8 mouse cellular contexts compared by ENCODE assay signal in the genomic region with DNA sequence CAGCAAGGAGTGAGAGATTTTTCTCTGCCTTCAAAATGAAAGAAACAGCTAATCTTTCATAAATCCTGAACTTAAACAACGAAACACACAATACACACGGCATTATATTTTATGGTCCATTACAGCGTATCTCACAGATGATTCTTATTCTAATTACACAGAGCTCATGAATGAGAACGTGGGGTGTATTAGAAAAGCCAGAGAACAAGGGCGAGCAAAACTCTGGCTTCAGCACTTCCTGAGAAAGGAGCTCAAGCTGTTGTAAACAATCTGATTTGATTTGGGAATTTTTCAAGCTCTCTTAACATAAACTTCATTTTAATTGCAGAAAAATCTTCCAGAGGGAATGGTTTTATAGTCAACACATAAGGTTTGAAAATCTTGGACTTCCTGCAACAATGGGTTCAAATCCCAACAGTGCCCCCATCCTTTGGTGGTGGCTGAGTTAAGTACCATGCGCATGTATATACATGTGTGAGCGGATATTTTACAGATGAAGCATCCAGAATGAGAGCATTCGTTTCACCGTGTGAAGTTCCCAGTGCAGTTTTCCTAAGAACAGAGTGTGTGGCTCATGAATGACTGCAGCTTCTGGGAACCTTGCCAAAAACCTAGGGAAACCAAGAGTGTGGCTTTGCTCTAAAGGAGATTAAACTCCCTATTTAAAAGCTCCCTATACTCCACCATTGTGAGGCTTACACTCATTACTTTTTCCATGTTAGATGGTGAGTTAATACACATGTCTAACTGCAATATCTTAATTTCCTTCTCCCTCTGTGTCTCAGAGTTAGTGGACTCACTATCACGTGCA.
DNase-seq lines count a peak whose midpoint lies in the region; ATAC-seq and TF ChIP-seq lines count a peak whose summit lies in the region.

No protein-coding gene starts in this region.

- peak; percentile 84; the same call in 1 of the 2 replicates for ATAC-seq in heart, embryonic 14.5 days (ENCODE audit: insufficient number of reproducible peaks, insufficient read depth, low FRiP score, low read depth)
- peak; percentile 88 for ATAC-seq in neural tube, embryonic 15.5 days (ENCODE audit: low FRiP score)

- no peak overlapping the region for H3K4me3 ChIP-seq in heart, embryonic 14.5 days (ENCODE audit: control insufficient read depth in 1 of 2, insufficient read depth in 1 of 2, low read depth in 1 of 2, low read length in 2 of 2)
- H3K4me3 ChIP-seq in heart, adult 2 months, result no peak overlapping the region
- H3K4me3 ChIP-seq in neural tube, embryonic 15.5 days (replicated peaks), result no peak overlapping the region

- intact Hi-C loops in heart, adult 2 months (cut with DNase I), result no loop called here

- no peak for TF ChIP-seq POLR2A in heart, adult 2 months (IDR thresholded peaks at IDR 0.05; ENCODE audit: insufficient read depth, low read depth, low read length)

- H3K79me2 ChIP-seq in heart, adult 2 months (replicated peaks; ENCODE audit: control insufficient read depth, insufficient read depth, low read length), result no peaks in the 10 kb centered on the region

- no peak for TF ChIP-seq EP300 in heart, adult 2 months (IDR thresholded peaks at IDR 0.05; ENCODE audit: insufficient read depth, low read depth, low read length)

- H3K9me3 ChIP-seq in heart, embryonic 14.5 days (ENCODE audit: control insufficient read depth, low read length), result no peaks in the 10 kb centered on the region
- no peaks in the 10 kb centered on the region for H3K9me3 ChIP-seq in neural tube, embryonic 15.5 days (replicated peaks)

- H3K27me3 ChIP-seq in heart, embryonic 14.5 days (ENCODE audit: control insufficient read depth, insufficient read depth, low read length), result no peaks in the 10 kb centered on the region
- H3K27me3 ChIP-seq in heart, adult 2 months (ENCODE audit: control insufficient read depth, insufficient read depth, low read length), result no peaks in the 10 kb centered on the region
- no peaks in the 10 kb centered on the region for H3K27me3 ChIP-seq in neural tube, embryonic 15.5 days (replicated peaks)

- no peak for DNase-seq in heart, adult 2 months
- DNase-seq in Muller cell, postnatal 12 days (ENCODE audit: inconsistent ontology term), result peak; percentile 65
- DNase-seq in fibroblast of lung, adult 2 months (ENCODE audit: low read depth), result peak; percentile 22
- DNase-seq in layer of hippocampus, adult 8-10 months (ENCODE audit: low spot score in 2 of 2), result peak; percentile 20 to 37
- DNase-seq in urinary bladder, adult 2 months (ENCODE audit: low spot score), result no peak
- no peak for DNase-seq in ovary, postnatal 10 days (ENCODE audit: low spot score)

- no peak overlapping the region for H3K4me2 ChIP-seq in heart, embryonic 14.5 days (ENCODE audit: low read length)
- peak overlapping the region; percentile 23 for H3K4me2 ChIP-seq in neural tube, embryonic 15.5 days

- H3K4me1 ChIP-seq in heart, embryonic 14.5 days (ENCODE audit: control insufficient read depth in 2 of 2, insufficient read depth in 2 of 2, low read length in 2 of 2), result no peaks in the 10 kb centered on the region
- H3K4me1 ChIP-seq in heart, adult 2 months (ENCODE audit: control insufficient read depth, insufficient read depth, low read length), result no peaks in the 10 kb centered on the region
- H3K4me1 ChIP-seq in neural tube, embryonic 15.5 days, result 0 out of 2 replicates have a peak, but pooled peaks cover 4% of the 10 kb centered on the region

- WGBS in heart, embryonic 14.5 days, result 55% methylated on average over 10 of the region's 10 CpGs
- WGBS in heart, adult 2 months, result 50% methylated on average over 10 of the region's 10 CpGs
- WGBS in neural tube, embryonic 15.5 days, result 19% methylated on average over 10 of the region's 10 CpGs

- no peaks in the 10 kb centered on the region for H3K36me3 ChIP-seq in heart, embryonic 14.5 days (ENCODE audit: control insufficient read depth, insufficient read depth, low read length)
- H3K36me3 ChIP-seq in heart, adult 2 months (ENCODE audit: control insufficient read depth, insufficient read depth, low read length), result no peaks in the 10 kb centered on the region
- H3K36me3 ChIP-seq in neural tube, embryonic 15.5 days, result no peaks in the 10 kb centered on the region

- H3K27ac ChIP-seq in heart, embryonic 14.5 days (replicated peaks in 1 of 2; ENCODE audit: control insufficient read depth in 1 of 2, insufficient read depth in 1 of 2, low read depth in 2 of 2, low read length in 2 of 2), result 0 out of 4 replicates have a peak overlapping the region, but pooled peaks of 1 of the 2 experiments have one; percentile 14
- no peak overlapping the region for H3K27ac ChIP-seq in heart, adult 2 months
- 0 out of 2 replicates have a peak overlapping the region, but pooled peaks have one; percentile 30 for H3K27ac ChIP-seq in neural tube, embryonic 15.5 days (replicated peaks)

- TF ChIP-seq CTCF in heart, adult 2 months (IDR thresholded peaks at IDR 0.05), result no peak

- no peak overlapping the region for H3K9ac ChIP-seq in heart, embryonic 14.5 days (ENCODE audit: low read length)
- H3K9ac ChIP-seq in heart, adult 2 months (ENCODE audit: low read depth, low read length), result no peak overlapping the region
- no peak overlapping the region for H3K9ac ChIP-seq in neural tube, embryonic 15.5 days (replicated peaks)

Comparison
In these comparisons a context has a peak if more than half of its experiments do, and no peak if none do; other contexts are left out.
1. DNase-seq: peak in Muller cell, postnatal 12 days (single experiment), fibroblast of lung, adult 2 months (single experiment) and layer of hippocampus, adult 8-10 months (2 of 2); none in heart, adult 2 months (0 of 2), urinary bladder, adult 2 months (single experiment) and ovary, postnatal 10 days (single experiment).